Mouse (Mus musculus) ES-E14 (cell line): Measurements from ENCODE around the gene Kcnmb3.

Source experiments
- HCFC1 ChIP-seq: IDR thresholded peaks from 2 replicates; pipeline ENCODE4 v1.6.1; 2012; ENCODE audit warnings: low read length, inconsistent platforms, borderline replicate concordance; ENCODE audit not compliant: insufficient read depth
- MAFK ChIP-seq: IDR thresholded peaks from 2 replicates; pipeline ENCODE4 v1.6.1; 2014; ENCODE audit warnings: mild to moderate bottlenecking, low read depth, low read length, inconsistent platforms; ENCODE audit not compliant: insufficient read depth
- ZC3H11A ChIP-seq: IDR thresholded peaks from 2 replicates; pipeline ENCODE4 v1.6.1; 2012; ENCODE audit warnings: low read depth, mild to moderate bottlenecking, inconsistent platforms, low read length, borderline replicate concordance
- ZNF384 ChIP-seq: IDR thresholded peaks from 2 replicates; pipeline ENCODE4 v1.6.1; 2012; ENCODE audit warnings: low read depth, low read length, inconsistent platforms

DNA sequence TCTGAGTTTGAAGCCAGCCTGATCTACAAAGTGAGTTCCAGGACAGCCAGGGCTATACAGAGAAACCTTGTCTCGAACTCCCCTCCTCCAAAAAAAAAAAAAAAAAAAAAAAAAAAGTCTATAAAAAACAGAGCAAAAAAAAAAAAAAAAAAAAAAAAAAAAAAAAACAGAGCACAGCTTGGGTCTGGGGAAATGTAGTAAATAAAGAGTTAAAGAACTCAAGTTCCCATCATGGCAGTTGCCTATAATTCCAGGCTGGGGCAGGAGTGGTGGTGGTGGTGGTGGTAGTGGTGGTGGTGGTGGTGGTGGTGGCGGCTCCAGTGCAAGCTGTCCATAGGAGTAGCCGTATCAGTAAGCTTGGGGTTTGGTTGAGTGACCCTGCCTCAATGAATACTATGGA, 9.0 kb downstream of the Kcnmb3 start:
- TF ChIP-seq ZC3H11A (no peak), MAFK (no peak), ZNF384 (peak; percentile 76), HCFC1 (no peak)
